Mouse (Mus musculus): Measurements from ENCODE around the gene Alpl. TPM values are rescaled to one million over a fixed set of nuclear protein-coding genes. Genes with fewer than 3 reads are reported as not detected.
A peak's percentile ranks its signal among the peaks of the same experiment; 100 is the strongest.

The Alpl gene
- total RNA-seq (2017): 0.74 and 1.2 TPM in 2 replicates

GRCm38 (mm10) chr4:137795611-137796557 lies at the start of gene Alpl:
TSS of gene Alpl (minus strand) at chr4:137796384.
- no peak for ATAC-seq (ENCODE audit: extremely low read depth, insufficient number of reproducible peaks, low FRiP score, poor library complexity, severe bottlenecking)

GRCm38 (mm10) chr4:137844656-137845055 lies 48.5 kb upstream of the Alpl start:
- 0 out of 2 replicates have a peak, but pooled peaks have one; percentile 33 for ATAC-seq (ENCODE audit: extremely low read depth, insufficient number of reproducible peaks, low FRiP score, poor library complexity, severe bottlenecking)

GRCm38 (mm10) chr4:137839452-137839851 lies 43.3 kb upstream of the Alpl start:
- no peak for ATAC-seq (ENCODE audit: extremely low read depth, insufficient number of reproducible peaks, low FRiP score, poor library complexity, severe bottlenecking)

- no peak for ATAC-seq (ENCODE audit: extremely low read depth, insufficient number of reproducible peaks, low FRiP score, poor library complexity, severe bottlenecking)
Observed at GRCm38 (mm10) chr4:137838791-137839190, 42.6 kb upstream of the Alpl start.

GRCm38 (mm10) chr4:137837792-137838191 lies 41.6 kb upstream of the Alpl start:
- ATAC-seq (ENCODE audit: extremely low read depth, insufficient number of reproducible peaks, low FRiP score, poor library complexity, severe bottlenecking): no peak

- ATAC-seq (ENCODE audit: extremely low read depth, insufficient number of reproducible peaks, low FRiP score, poor library complexity, severe bottlenecking): no peak
Observed at GRCm38 (mm10) chr4:137836741-137837140, 40.6 kb upstream of the Alpl start.

- 0 out of 2 replicates have a peak, but pooled peaks have one; percentile 44 for ATAC-seq (ENCODE audit: extremely low read depth, insufficient number of reproducible peaks, low FRiP score, poor library complexity, severe bottlenecking)
Observed at GRCm38 (mm10) chr4:137835624-137836337, 39.6 kb upstream of the Alpl start.

- no peak for ATAC-seq (ENCODE audit: extremely low read depth, insufficient number of reproducible peaks, low FRiP score, poor library complexity, severe bottlenecking)
Observed at GRCm38 (mm10) chr4:137831598-137831997, 35.4 kb upstream of the Alpl start.

- 0 out of 2 replicates have a peak, but pooled peaks have one; percentile 6 for ATAC-seq (ENCODE audit: extremely low read depth, insufficient number of reproducible peaks, low FRiP score, poor library complexity, severe bottlenecking)
Observed at GRCm38 (mm10) chr4:137830380-137830779, 34.2 kb upstream of the Alpl start.

GRCm38 (mm10) chr4:137824881-137825280 lies 28.7 kb upstream of the Alpl start:
- ATAC-seq (ENCODE audit: extremely low read depth, insufficient number of reproducible peaks, low FRiP score, poor library complexity, severe bottlenecking): no peak

- ATAC-seq (ENCODE audit: extremely low read depth, insufficient number of reproducible peaks, low FRiP score, poor library complexity, severe bottlenecking): no peak
Observed at GRCm38 (mm10) chr4:137823542-137823941, 27.4 kb upstream of the Alpl start.

- ATAC-seq (ENCODE audit: extremely low read depth, insufficient number of reproducible peaks, low FRiP score, poor library complexity, severe bottlenecking): no peak
Observed at GRCm38 (mm10) chr4:137822537-137822936, 26.4 kb upstream of the Alpl start.

GRCm38 (mm10) chr4:137820721-137821120 lies 24.5 kb upstream of the Alpl start:
- no peak for ATAC-seq (ENCODE audit: extremely low read depth, insufficient number of reproducible peaks, low FRiP score, poor library complexity, severe bottlenecking)

- no peak for ATAC-seq (ENCODE audit: extremely low read depth, insufficient number of reproducible peaks, low FRiP score, poor library complexity, severe bottlenecking)
Observed at GRCm38 (mm10) chr4:137819487-137819886, 23.3 kb upstream of the Alpl start.

- no peak for ATAC-seq (ENCODE audit: extremely low read depth, insufficient number of reproducible peaks, low FRiP score, poor library complexity, severe bottlenecking)
Observed at GRCm38 (mm10) chr4:137818341-137818740, 22.2 kb upstream of the Alpl start.

GRCm38 (mm10) chr4:137816216-137816615 lies 20.0 kb upstream of the Alpl start:
- ATAC-seq (ENCODE audit: extremely low read depth, insufficient number of reproducible peaks, low FRiP score, poor library complexity, severe bottlenecking): no peak

GRCm38 (mm10) chr4:137815473-137815872 lies 19.3 kb upstream of the Alpl start:
- no peak for ATAC-seq (ENCODE audit: extremely low read depth, insufficient number of reproducible peaks, low FRiP score, poor library complexity, severe bottlenecking)

GRCm38 (mm10) chr4:137814140-137814539 lies 18.0 kb upstream of the Alpl start:
- no peak for ATAC-seq (ENCODE audit: extremely low read depth, insufficient number of reproducible peaks, low FRiP score, poor library complexity, severe bottlenecking)

GRCm38 (mm10) chr4:137812946-137813708 lies 16.9 kb upstream of the Alpl start:
- no peak for ATAC-seq (ENCODE audit: extremely low read depth, insufficient number of reproducible peaks, low FRiP score, poor library complexity, severe bottlenecking)

Measured in neutrophil, adult 5-6 weeks (primary cell).